In the genomic region with DNA sequence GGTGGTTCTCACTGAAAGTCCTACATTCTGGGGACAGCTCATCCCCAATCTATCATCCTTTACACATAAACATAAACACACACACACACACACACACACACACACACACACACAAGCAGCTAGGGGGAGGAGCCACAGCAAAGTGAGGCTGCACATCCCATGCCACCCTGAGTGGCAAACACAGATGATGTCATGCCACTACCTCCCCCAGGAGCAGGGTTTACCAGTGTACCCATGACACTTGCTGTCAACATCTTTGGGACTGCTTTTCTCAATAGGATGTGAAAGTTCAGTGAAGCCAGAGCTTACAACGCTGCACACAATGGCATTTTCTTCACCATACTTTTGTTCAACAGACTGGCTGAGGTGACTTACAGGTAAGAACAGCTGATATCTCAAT, we compare ENCODE assay signal across 17 mouse cellular contexts.
"Had no signal": no experiment of that assay in that cellular context is flagged by ENCODE, and none has a peak within 500 bp of the region (broad histone marks: within the 10 kb centered on the region; RNA-seq: fewer than 3 reads in every experiment).

No protein-coding gene starts in this region.

- H3K9ac ChIP-seq: liver, embryonic 15.5 days; neural tube, embryonic 13.5 days had no signal

- H3K4me3 ChIP-seq: layer of hippocampus, adult 2 months; limb, embryonic 10.5 days; liver, embryonic 15.5 days; midbrain, embryonic 10.5 days; neural tube, embryonic 13.5 days had no signal

- ATAC-seq: lung, postnatal 0 days had no signal

- H3K4me1 ChIP-seq: limb, embryonic 10.5 days; liver, embryonic 15.5 days; neural tube, embryonic 13.5 days had no signal

- H3K27ac ChIP-seq: limb, embryonic 10.5 days; liver, embryonic 15.5 days; midbrain, embryonic 10.5 days; neural tube, embryonic 13.5 days; stomach, postnatal 0 days had no signal

- DNase-seq: kidney, adult 11 months; kidney, adult 9 months; kidney, postnatal 10 days; kidney, postnatal 4 days; lung, adult 2 months; lung, postnatal 4 days; midbrain, embryonic 14.5 days; right cerebral cortex, postnatal 4 days; spleen, adult 18-20 months; thymus, postnatal 4 days had no signal

- H3K27me3 ChIP-seq: liver, embryonic 15.5 days; neural tube, embryonic 13.5 days had no signal
